Mouse (Mus musculus): ENCODE results near the gene Plekhg1. TPM values are rescaled to one million over a fixed set of nuclear protein-coding genes. Genes with fewer than 3 reads are reported as not detected.

Gene Plekhg1
- polyA plus RNA-seq, 1 experiment from 2014 or later = 21.8 TPM

DNA sequence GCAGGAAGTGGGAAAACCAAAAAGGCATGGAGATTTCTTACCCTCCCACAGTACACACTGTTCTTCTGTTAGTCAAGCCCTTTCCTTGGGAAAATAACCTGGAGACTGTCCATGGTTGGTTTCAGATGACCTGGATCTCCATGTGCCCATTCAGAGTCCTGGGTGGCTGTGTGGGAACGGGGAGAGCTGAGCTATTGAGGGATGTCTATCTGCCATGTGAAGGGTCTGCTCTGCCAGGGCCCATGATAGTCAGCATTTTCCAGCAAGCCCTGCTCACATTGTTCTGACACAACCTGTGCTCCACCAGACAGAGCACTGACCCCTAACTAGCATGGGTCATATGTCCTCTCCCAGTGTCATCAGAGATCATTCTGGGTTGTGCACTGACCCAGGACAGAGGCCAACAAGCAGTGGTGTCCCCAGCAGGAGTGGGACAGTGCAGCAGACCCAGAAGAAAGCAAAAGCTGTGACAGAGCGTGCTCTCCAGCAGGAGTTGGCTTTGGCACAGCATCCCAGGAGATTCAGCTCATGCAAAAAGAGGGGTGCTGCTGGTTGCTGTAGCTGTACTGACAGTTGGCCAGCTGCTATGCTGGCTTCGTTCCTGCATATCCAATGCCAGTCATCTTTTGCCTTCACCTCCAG is 24.7 kb upstream of the Plekhg1 start:
- Histone ChIP-seq H3K4me1 (no peaks in the 10 kb centered on the region), H3K9ac (no peak overlapping the region), H3K4me2 (no peak overlapping the region), H3K4me3 (no peak overlapping the region), H3K27me3 (no peaks in the 10 kb centered on the region), H3K27ac (no peak overlapping the region), H3K36me3 (no peaks in the 10 kb centered on the region), H3K9me3 (0 out of 2 replicates have a peak, but pooled peaks cover 3% of the 10 kb centered on the region)
- ATAC-seq (ENCODE audit: insufficient number of reproducible peaks, insufficient read depth, low FRiP score, low TSS enrichment, low read depth) = no peak
- 85% methylated on average over 3 of the region's 3 CpGs for WGBS

DNA sequence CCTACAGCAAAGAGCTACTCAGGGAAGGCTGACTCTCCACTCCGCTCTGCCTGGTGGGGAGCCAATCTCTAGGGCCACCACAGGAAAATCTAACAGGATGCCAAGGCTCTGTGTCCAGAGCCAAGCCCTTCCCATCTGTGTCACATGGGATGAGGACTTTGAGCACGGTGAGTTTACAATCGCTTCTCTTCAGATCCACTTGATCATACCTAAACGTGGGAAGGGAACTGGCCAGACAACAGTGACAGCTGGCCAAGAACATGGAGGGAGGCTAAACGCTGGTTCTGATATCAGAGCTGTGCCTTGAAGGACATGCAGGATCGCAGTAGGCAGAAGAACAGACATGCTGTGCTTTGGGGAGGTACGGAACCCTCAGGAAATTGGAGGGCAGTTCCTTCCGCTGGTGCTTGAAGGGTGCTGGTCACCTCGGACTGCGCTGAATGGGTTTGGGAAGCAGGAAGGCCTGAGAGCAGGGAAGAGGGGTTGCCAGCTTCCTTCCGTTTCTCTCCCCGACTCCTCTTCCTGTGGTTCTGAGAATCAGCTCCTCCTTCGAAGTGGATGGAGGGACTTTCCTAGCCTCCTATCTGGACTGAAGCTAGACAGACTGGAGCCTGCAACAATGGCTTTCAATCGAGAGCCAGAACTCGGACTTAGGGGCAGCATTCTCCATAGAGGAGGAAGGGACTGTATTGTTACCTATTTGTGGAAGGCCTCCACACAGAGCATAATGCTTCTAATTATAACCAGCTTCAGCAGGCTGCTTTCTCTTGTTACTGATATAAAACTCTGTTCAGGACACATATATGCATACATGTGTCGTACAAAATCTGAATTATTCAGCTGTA is 21.9 kb upstream of the Plekhg1 start:
- Histone ChIP-seq H3K27me3 (no peaks in the 10 kb centered on the region), H3K4me2 (no peak overlapping the region), H3K9me3 (0 out of 2 replicates have a peak, but pooled peaks cover under 1% of the 10 kb centered on the region), H3K9ac (no peak overlapping the region), H3K27ac (no peak overlapping the region; the same call in 1 of the 2 replicates), H3K4me3 (no peak overlapping the region), H3K4me1 (0 out of 2 replicates have a peak, but pooled peaks cover 6% of the 10 kb centered on the region), H3K36me3 (no peaks in the 10 kb centered on the region)
- ATAC-seq (ENCODE audit: insufficient number of reproducible peaks, insufficient read depth, low FRiP score, low TSS enrichment, low read depth) = no peak
- WGBS = 74% methylated on average over 16 of the region's 16 CpGs

DNA sequence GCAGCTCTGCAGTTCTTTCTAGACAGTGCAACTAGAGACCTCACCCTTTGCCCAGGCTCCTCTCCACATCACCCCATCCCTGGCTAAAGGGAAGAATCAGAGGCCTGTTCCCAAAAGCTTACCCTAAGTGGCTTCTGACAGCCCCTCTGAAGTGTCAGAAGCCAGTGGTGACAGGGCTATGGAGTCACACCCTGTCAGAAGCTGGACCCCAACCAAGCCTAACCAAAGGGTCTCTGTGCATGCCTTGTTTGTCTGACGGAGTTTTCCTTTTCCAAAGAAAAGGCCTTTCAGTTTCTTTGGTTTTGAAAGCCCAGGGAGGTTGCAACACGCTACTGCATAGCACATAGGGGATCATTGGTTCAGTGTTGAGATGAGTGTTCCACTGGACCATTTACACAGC is 19.9 kb upstream of the Plekhg1 start:
- Histone ChIP-seq H3K27me3 (no peaks in the 10 kb centered on the region), H3K9ac (no peak overlapping the region), H3K27ac (no peak overlapping the region), H3K36me3 (no peaks in the 10 kb centered on the region), H3K4me3 (no peak overlapping the region), H3K9me3 (no peaks in the 10 kb centered on the region), H3K4me1 (0 out of 2 replicates have a peak, but pooled peaks cover 6% of the 10 kb centered on the region), H3K4me2 (no peak overlapping the region)
- ATAC-seq (ENCODE audit: insufficient number of reproducible peaks, insufficient read depth, low FRiP score, low TSS enrichment, low read depth) = no peak
- 78% methylated on average over 2 of the region's 2 CpGs for WGBS

DNA sequence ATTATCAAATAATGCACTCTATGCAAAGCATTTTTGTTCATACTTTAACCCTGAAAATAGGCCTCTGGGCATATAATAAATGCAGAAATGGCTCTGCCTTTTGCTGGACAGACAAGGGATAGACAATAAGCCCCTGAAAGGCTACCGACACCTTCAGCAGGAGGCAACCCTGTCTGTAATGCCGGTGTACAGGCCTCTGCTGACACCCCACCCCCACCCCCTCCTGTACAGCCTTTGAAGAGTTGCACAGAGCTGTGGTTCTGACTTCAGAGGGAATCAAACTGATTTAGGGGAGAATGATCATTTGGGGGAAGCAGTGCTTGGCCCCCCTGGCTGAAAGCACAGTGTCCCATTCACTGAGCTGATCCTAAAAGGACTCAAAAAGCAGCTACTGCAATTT is 17.8 kb upstream of the Plekhg1 start:
- H3K36me3 ChIP-seq = no peaks in the 10 kb centered on the region
- H3K4me1 ChIP-seq = 0 out of 2 replicates have a peak, but pooled peaks cover 6% of the 10 kb centered on the region
- no peaks in the 10 kb centered on the region for H3K9me3 ChIP-seq
- H3K4me2 ChIP-seq = no peak overlapping the region
- H3K27ac ChIP-seq = no peak overlapping the region
- no peak overlapping the region for H3K9ac ChIP-seq
- H3K4me3 ChIP-seq = no peak overlapping the region
- ATAC-seq (ENCODE audit: insufficient number of reproducible peaks, insufficient read depth, low FRiP score, low TSS enrichment, low read depth) = no peak
- no peaks in the 10 kb centered on the region for H3K27me3 ChIP-seq
- 31% methylated on average over 2 of the region's 2 CpGs for WGBS

DNA sequence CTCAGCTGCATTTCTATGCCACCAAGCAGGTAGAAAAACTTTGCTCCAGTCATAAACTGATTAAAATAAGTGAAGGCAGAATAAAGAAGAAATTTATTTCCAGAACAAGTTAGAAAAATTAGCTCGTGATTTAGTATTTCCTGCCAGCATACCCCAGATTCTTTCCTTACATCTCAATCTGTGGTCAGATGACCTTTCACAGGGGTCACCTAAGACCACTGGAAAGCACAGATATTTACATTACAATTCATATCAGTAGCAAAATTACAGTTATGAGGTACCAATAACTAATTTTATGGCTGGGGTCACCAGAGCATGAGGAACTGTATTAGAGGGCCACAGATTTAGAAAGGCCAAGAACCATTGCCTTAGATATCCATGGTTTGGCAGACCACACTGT is 15.5 kb upstream of the Plekhg1 start:
- WGBS = 63% methylated on average over 1 of the region's 1 CpGs
- Histone ChIP-seq H3K36me3 (no peaks in the 10 kb centered on the region), H3K27me3 (no peaks in the 10 kb centered on the region), H3K4me3 (no peak overlapping the region), H3K9ac (no peak overlapping the region), H3K27ac (no peak overlapping the region), H3K4me1 (peaks cover 7% of the 10 kb centered on the region), H3K4me2 (no peak overlapping the region), H3K9me3 (no peaks in the 10 kb centered on the region)
- no peak for ATAC-seq (ENCODE audit: insufficient number of reproducible peaks, insufficient read depth, low FRiP score, low TSS enrichment, low read depth)

DNA sequence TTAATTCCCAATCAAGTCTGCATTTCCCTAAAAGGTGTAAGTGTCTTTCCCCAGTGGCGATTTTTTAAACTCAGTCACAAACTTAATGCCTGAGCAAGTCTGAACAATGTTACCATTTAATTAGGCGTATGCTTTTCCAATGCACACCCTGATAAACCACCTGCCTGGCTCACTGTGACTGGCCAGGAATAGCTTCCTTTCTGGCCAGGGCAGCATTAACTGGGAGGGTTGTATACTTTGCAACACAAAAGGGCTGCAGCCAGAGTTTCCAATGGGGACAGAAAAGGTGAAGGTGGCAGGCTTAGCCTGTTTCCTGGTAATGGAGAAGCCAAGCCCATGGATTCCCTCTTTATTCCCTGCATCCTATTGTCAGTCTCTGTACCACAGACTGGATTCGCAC is 10.5 kb upstream of the Plekhg1 start:
- Histone ChIP-seq H3K27ac (no peak overlapping the region), H3K27me3 (no peaks in the 10 kb centered on the region), H3K9ac (no peak overlapping the region), H3K36me3 (no peaks in the 10 kb centered on the region), H3K4me2 (no peak overlapping the region), H3K4me3 (no peak overlapping the region), H3K9me3 (no peaks in the 10 kb centered on the region), H3K4me1 (peaks cover 13% of the 10 kb centered on the region)
- 37% methylated on average over 3 of the region's 3 CpGs for WGBS
- no peak for ATAC-seq (ENCODE audit: insufficient number of reproducible peaks, insufficient read depth, low FRiP score, low TSS enrichment, low read depth)

DNA sequence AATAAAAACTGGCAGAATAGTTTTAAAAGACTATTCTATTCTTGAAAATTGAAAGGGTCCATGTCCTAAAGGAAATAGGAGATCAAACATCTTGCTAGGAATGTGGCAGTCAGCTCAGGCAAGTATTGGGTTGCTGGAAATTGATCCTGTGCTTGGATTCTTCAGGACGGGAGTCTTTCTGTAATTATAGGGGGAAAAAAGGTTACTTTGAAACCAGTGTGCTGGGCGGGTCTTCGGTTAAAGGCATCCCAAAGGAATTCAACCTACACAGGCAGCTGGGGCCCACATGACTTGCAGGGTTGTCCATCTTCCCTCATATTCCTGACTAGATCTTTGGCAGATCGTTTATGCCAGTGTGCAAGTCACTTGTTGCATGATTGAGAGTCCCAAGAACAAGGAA is 9.8 kb upstream of the Plekhg1 start:
- H3K36me3 ChIP-seq = no peaks in the 10 kb centered on the region
- H3K27ac ChIP-seq = no peak overlapping the region
- WGBS = 3% methylated on average over 4 of the region's 4 CpGs
- H3K4me2 ChIP-seq = no peak overlapping the region
- ATAC-seq (ENCODE audit: insufficient number of reproducible peaks, insufficient read depth, low FRiP score, low TSS enrichment, low read depth) = no peak
- no peak overlapping the region for H3K9ac ChIP-seq
- H3K27me3 ChIP-seq = no peaks in the 10 kb centered on the region
- H3K4me3 ChIP-seq = no peak overlapping the region
- peaks cover 13% of the 10 kb centered on the region for H3K4me1 ChIP-seq
- no peaks in the 10 kb centered on the region for H3K9me3 ChIP-seq

DNA sequence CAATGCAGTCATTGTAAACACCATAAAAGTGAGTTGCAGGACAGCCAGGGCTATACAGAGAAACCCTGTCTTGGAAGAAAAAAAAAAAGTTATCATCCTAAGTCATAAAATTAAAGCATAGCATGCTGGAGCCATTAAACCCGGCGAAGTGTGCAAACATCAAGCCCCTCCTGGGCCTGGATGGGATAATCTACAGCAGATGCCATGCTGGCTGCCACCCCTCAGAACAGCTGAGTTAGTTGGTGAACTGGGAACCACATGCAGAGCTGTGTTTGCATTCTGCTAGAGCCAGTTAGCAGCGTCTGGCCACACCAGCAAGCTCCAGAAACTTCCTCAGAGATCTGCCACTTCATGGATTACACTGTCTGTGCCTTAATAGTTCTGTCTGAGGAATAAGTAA is 3.1 kb upstream of the Plekhg1 start:
- Histone ChIP-seq H3K27me3 (no peaks in the 10 kb centered on the region), H3K9ac (no peak overlapping the region), H3K9me3 (no peaks in the 10 kb centered on the region), H3K36me3 (no peaks in the 10 kb centered on the region), H3K4me1 (peaks cover 19% of the 10 kb centered on the region), H3K4me3 (no peak overlapping the region), H3K4me2 (no peak overlapping the region), H3K27ac (no peak overlapping the region)
- no peak for ATAC-seq (ENCODE audit: insufficient number of reproducible peaks, insufficient read depth, low FRiP score, low TSS enrichment, low read depth)
- 23% methylated on average over 3 of the region's 3 CpGs for WGBS

DNA sequence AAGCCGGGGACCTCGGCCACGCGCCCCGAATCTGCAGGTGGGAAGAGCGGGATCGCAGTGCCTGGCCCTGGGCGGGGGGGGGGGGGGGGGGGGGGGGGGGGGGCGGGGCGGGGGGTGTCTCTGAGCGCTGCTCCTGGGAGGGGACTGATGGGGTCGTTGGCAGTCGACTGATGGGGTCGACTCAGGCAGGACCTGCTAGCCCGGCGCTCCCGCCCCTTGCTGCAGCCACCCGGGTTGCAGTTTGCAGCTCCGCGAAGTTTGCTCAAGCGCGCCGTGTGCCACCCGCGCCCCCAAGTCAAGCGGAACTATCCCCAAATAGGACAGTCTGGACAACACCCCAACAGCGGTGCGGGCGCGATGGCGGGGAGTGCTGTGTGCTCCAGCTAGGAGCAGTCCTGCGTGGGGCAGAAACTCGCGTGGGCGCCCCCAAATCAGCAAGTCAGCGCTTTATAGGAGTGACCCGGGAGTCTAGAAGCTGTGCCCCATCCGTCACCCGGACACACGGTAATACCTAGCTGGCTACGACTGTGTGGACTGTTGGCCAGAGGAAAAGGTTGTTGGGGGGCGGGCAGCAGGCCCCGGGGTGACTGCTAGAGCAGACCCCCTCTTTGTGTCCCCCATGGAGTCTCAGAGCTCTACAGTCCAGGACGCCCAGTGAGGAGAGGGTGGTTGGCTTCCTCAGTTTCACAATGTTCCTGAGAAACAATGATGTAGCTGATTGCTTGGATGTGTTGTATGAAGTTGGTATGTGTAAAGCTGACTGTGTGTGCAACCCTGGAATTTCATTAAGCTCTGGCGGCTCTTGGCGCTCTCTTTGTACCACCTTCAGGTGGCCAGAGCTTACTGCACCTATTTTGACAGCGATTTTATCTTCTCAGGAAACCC is 582 bp downstream of the Plekhg1 start:
- Histone ChIP-seq H3K9me3 (no peaks in the 10 kb centered on the region), H3K9ac (peak overlapping the region; percentile 84), H3K27me3 (no peaks in the 10 kb centered on the region), H3K4me2 (peak overlapping the region; percentile 82), H3K4me1 (peaks cover 36% of the 10 kb centered on the region), H3K36me3 (no peaks in the 10 kb centered on the region), H3K27ac (peak overlapping the region; percentile 95), H3K4me3 (peak overlapping the region; percentile 72)
- under 1% methylated on average over 32 of the region's 47 CpGs for WGBS
- peak; percentile 71 for ATAC-seq (ENCODE audit: insufficient number of reproducible peaks, insufficient read depth, low FRiP score, low TSS enrichment, low read depth)

DNA sequence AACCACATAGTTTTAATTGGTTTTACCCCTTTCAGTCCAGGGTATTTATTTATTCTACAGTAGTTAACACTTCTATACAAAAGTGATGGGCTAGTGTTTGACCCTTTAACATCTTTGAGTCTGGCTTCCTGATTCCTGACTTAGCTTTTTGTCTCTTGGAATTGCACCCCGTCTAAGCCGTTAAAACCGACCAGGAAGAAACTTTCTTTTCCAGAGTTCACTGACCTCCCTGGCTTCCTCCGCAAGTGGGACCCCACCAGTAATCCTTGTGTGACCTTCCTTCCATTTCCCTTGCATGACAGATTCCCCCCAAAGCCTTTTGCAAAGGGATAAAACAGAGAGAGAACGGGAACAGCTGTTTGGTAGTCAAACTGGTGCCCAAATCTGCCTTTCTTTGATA is 1.6 kb downstream of the Plekhg1 start:
- H3K27me3 ChIP-seq = no peaks in the 10 kb centered on the region
- 7% methylated on average over 5 of the region's 5 CpGs for WGBS
- ATAC-seq (ENCODE audit: insufficient number of reproducible peaks, insufficient read depth, low FRiP score, low TSS enrichment, low read depth) = no peak
- H3K27ac ChIP-seq = no peak overlapping the region
- H3K9ac ChIP-seq = peak overlapping the region; percentile 59
- H3K9me3 ChIP-seq = no peaks in the 10 kb centered on the region
- H3K36me3 ChIP-seq = no peaks in the 10 kb centered on the region
- H3K4me2 ChIP-seq = peak overlapping the region; percentile 82
- peaks cover 40% of the 10 kb centered on the region for H3K4me1 ChIP-seq
- H3K4me3 ChIP-seq = peak overlapping the region; percentile 72

DNA sequence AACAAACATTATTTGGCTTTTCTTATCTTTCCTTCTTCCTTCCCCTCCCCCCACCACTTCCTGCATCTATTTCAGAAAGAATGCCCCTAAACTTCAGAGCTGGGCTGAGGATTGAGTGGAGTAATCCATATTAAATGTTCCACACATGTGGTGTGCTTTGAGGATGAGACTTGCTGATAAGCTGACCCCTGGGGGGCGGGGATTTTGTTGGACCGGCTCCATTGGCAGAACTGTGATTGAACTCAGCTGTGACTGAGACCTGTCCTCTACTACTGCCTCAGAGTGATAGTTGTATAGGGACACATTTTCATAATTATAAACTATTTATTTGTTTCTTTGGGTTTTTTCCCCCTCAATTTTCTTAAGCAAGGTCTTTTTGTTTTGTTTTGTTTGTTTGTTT is 2.9 kb downstream of the Plekhg1 start:
- Histone ChIP-seq H3K9me3 (no peaks in the 10 kb centered on the region), H3K36me3 (no peaks in the 10 kb centered on the region), H3K4me1 (peaks cover 41% of the 10 kb centered on the region), H3K4me2 (peak overlapping the region; percentile 39; the same call in 1 of the 2 replicates), H3K27ac (no peak overlapping the region), H3K27me3 (no peaks in the 10 kb centered on the region), H3K4me3 (no peak overlapping the region), H3K9ac (no peak overlapping the region)
- WGBS = 39% methylated on average over 2 of the region's 2 CpGs
- no peak for ATAC-seq (ENCODE audit: insufficient number of reproducible peaks, insufficient read depth, low FRiP score, low TSS enrichment, low read depth)

Measured in embryonic facial prominence, embryonic 13.5 days (tissue).